Mouse (Mus musculus): Measurements from ENCODE around the gene Mycbpap.

GRCm38 (mm10) chr11:94472916-94473706 lies 48.4 kb downstream of the Mycbpap start:
- TF ChIP-seq EP300 (IDR thresholded peaks at IDR 0.05; ENCODE audit: low read length) = no peak
- no peak for TF ChIP-seq TCF12 (IDR thresholded peaks at IDR 0.05; ENCODE audit: low read depth, low read length)
- TF ChIP-seq TBP (conservative IDR thresholded peaks at IDR 0.05; ENCODE audit: low read depth, low read length) = no peak
- TF ChIP-seq CTCF (conservative IDR thresholded peaks at IDR 0.05 in 1 of 2, IDR thresholded peaks at IDR 0.05 in 1 of 2; ENCODE audit: low read depth in 2 of 2, low read length in 2 of 2) = no peak

Measured in CH12.LX (cell line).